Mouse (Mus musculus): ENCODE measurements around the gene Il1rapl1. TPM values are rescaled to one million over a fixed set of nuclear protein-coding genes. Genes with fewer than 3 reads are reported as not detected.
"Not testable (repeated sequence)": the region's sequence is repeated elsewhere in the genome, so short reads cannot be mapped to it uniquely, and the experiment has no call there.

The Il1rapl1 gene
- total RNA-seq, 2 experiments from 2014 or later: 38.2 to 39.2 TPM

DNA sequence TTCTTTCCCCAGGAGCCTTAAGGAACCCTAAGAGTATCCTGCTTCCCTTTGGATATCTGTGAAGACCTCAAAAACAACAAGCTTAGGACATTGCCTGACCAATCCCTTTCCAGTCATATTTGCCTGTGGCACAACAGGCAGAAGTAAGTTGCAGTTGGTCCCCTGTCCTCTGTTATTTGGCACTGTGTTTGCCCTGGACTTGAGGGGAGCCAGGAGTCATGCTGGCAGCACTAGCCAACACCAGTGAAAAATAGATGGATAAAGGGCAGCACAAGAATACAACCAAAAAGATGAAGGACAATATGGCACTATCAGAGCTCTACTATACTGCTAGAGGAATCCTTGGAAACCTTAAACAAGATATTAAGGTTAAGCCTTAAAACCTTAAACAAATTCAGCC is 322.4 kb downstream of the Il1rapl1 start:
- no peak for DNase-seq (ENCODE audit: low spot score in 2 of 2)
- intact Hi-C loops (cut with DNase I): no loop called here

GRCm38 (mm10) chrX:87710589-87710988 is 404.9 kb downstream of the Il1rapl1 start:
- intact Hi-C loops (cut with DNase I): no loop called here

DNA sequence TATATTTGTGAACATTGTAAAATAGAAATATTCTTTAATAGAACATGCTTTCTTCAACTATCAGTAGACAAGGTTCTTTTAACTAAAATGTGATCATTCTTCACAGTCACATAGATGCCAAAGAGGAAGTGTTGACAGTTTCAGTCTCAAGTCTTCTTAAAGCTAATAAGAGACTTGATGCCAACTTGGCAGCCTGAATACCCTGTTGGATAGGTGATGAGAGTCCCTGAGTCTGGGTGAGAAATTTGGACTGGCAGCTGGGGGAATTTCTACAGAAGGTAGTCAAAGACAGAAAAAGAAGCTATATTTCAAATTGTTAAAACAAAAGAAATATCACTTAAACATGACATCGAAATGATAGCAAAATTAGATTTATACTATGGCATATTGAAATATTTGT is 451.6 kb downstream of the Il1rapl1 start:
- intact Hi-C loops (cut with DNase I): no loop called here
- DNase-seq (ENCODE audit: low spot score in 2 of 2): no peak

More at GRCm38 (mm10) chrX:87710589-87710988, 404.9 kb downstream of the Il1rapl1 start:
- peak; percentile 30 to 88 for DNase-seq (ENCODE audit: low spot score in 2 of 2)

GRCm38 (mm10) chrX:87655644-87656043 is 459.8 kb downstream of the Il1rapl1 start:
- intact Hi-C loops (cut with DNase I): loop anchor here (5.0 kb wide), 1 partner anchor 457 kb away; no protein-coding TSS in a partner anchor
- peak in 1 of 2 experiments; percentile 3 for DNase-seq (ENCODE audit: low spot score in 2 of 2)

- intact Hi-C loops (cut with DNase I): loop anchor here (10.0 kb wide), 1 partner anchor 514 kb away; the partner anchor contains the start of gene Il1rapl1
- DNase-seq (ENCODE audit: low spot score in 2 of 2): peak in 1 of 2 experiments; percentile 19
Observed at GRCm38 (mm10) chrX:87600914-87601313, 514.5 kb downstream of the Il1rapl1 start.

DNA sequence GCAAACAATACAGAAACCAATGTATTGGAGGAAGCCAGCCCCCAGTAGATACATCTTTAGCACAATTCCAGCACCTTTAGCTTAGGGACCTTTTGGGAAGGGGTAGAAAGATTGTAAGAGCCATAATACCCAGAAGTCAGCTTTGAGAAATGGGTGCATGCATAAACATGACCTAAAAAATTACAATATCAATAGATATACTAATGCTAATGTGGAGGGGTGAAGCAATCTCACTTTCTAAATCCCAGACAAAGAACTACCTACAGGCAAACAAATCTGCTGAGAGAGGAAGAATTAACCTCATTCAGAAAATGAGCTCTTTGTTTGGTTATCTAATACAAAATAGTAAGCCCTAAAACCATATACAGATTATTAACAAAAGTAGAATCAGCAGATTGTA is 607.4 kb downstream of the Il1rapl1 start:
- intact Hi-C loops (cut with DNase I): no loop called here

DNA sequence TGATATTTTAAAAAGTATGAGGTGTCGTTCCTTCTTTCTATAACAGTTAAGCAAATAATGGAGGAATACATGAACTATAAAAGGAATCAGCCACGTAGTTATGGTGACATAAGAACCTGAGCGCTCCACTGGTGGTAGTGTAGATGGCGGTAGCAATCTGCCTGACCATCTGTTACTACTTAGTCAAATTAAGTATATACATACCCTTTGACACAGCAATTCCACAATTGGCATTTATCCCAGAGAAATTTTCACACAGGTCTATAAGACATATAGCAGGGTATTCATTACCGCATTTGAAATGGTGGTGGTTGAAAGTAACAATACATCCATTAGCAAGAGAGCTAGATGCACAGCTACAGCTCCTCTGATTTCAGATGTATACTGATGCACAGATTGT is 612.8 kb downstream of the Il1rapl1 start:
- intact Hi-C loops (cut with DNase I): no loop called here
- no peak for DNase-seq (ENCODE audit: low spot score in 2 of 2)

More for the DNA sequence above, 607.4 kb downstream of the Il1rapl1 start:
- DNase-seq (ENCODE audit: low spot score in 2 of 2): no peak

- intact Hi-C loops (cut with DNase I): no loop called here
Observed at GRCm38 (mm10) chrX:87483416-87483815, 632.0 kb downstream of the Il1rapl1 start.

DNA sequence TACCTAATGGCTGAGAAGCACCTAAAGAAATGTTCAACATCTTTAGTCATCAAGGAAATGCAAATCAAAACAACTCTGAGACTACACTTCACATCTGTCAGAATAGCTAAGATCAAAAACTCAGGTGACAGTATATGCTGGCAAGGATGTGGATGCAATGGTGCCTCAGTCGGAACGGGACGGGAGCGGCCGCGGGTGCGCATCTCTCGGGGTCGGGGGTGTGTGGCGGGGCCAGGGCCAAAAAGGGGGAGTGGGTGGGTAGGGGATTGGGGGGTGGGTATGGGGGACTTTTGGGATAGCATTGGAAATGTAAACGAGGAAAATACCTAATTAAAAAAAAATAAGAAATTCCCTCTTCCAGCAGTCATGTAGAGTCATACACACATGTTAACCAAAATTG is 877.3 kb downstream of the Il1rapl1 start:
- intact Hi-C loops (cut with DNase I): not testable (repeated sequence)
- peak; percentile 61 to 75 for DNase-seq (ENCODE audit: low spot score in 2 of 2)

More at GRCm38 (mm10) chrX:87483416-87483815, 632.0 kb downstream of the Il1rapl1 start:
- no peak for DNase-seq (ENCODE audit: low spot score in 2 of 2)

- intact Hi-C loops (cut with DNase I): no loop called here
Observed at GRCm38 (mm10) chrX:87225280-87225679, 890.2 kb downstream of the Il1rapl1 start.

DNA sequence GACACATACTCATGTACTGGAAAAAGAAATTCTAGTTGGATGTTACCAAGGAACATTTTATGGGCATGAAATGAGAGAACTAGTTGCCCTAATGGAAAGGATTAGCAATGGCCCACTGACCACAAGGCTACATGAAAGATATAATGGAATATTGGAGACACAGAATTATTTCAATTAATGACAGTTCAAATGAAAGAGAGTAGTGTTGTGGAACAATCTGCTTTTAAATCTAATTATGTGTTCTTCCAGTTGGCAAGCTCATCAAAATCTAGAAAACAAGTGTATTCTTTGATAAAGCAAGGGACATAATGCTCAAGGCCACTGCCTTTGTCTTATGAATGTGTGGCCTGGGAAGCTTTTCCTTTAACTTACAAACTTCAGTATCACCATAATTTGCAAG is 1113.1 kb downstream of the Il1rapl1 start:
- intact Hi-C loops (cut with DNase I): no loop called here
- DNase-seq (ENCODE audit: low spot score in 2 of 2): no peak

More at GRCm38 (mm10) chrX:87225280-87225679, 890.2 kb downstream of the Il1rapl1 start:
- no peak for DNase-seq (ENCODE audit: low spot score in 2 of 2)

- intact Hi-C loops (cut with DNase I): no loop called here
- DNase-seq (ENCODE audit: low spot score in 2 of 2): peak in 1 of 2 experiments; percentile 2
Observed at GRCm38 (mm10) chrX:86955126-86955525, 1160.3 kb downstream of the Il1rapl1 start.

DNA sequence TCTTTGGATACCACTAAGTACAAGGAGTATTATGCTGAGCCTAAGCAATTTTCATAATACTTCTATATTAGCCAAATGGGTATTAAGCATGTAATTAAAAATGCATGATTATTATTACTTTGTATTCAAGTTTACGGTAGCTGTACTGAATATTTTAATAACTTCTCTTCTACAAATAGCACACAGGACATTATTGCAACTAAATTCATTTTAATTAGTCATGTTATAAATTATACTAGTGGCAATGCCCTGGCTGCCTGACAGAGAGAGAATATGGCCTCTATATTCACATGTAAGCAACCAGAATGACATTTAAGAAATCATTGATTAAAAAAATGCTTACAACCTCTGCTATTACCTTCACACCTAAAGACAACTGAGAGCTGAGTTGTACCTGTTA is 1160.8 kb downstream of the Il1rapl1 start:
- intact Hi-C loops (cut with DNase I): no loop called here

GRCm38 (mm10) chrX:86950940-86951339 is 1164.5 kb downstream of the Il1rapl1 start:
- no peak for DNase-seq (ENCODE audit: low spot score in 2 of 2)
- intact Hi-C loops (cut with DNase I): no loop called here

More for the DNA sequence above, 1160.8 kb downstream of the Il1rapl1 start:
- DNase-seq (ENCODE audit: low spot score in 2 of 2): no peak

- no peak for DNase-seq (ENCODE audit: low spot score in 2 of 2)
- intact Hi-C loops (cut with DNase I): no loop called here
Observed at GRCm38 (mm10) chrX:86949112-86949511, 1166.3 kb downstream of the Il1rapl1 start.

DNA sequence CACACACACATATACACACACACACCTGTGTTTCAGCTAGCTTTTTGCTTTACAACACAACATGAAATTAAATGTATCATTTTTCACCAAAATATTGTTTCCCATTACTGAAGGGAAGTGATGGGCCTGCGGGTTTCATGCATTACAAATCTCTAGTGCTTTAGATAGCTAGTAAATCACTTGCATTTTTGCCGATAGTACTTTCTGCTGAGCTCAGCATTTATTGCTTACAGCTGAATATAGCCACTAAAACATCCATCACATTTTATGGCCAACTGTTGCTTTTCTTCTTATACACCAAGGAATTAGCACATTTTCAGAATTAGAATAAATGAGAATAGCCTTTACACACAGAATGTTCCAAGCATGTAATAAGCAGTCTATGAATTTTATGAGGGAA is 1260.6 kb downstream of the Il1rapl1 start:
- intact Hi-C loops (cut with DNase I): no loop called here
- no peak for DNase-seq (ENCODE audit: low spot score in 2 of 2)

GRCm38 (mm10) chrX:86808218-86808617 is 1307.2 kb downstream of the Il1rapl1 start:
- no peak for DNase-seq (ENCODE audit: low spot score in 2 of 2)
- intact Hi-C loops (cut with DNase I): no loop called here

GRCm38 (mm10) chrX:86802725-86803124 is 1312.7 kb downstream of the Il1rapl1 start:
- DNase-seq (ENCODE audit: low spot score in 2 of 2): no peak
- intact Hi-C loops (cut with DNase I): no loop called here

DNA sequence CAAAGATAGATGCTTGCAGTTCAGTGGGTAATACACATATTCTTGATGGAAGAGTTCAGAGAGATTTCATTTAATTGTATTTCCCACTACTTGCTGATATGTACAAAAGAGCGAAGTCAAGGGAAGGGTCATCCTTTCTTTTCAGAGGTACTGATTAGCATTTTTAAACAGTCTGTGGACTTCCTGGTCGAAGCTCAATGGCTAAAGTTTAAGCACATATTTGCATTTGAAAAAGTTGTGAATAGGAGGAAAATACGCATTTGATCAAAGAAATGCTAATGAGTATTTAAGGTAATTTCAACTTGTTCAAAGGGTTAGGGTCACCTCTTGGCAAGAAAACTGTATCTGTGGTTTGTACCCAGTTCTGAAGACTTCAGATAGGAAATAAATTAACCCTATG is 1386.6 kb downstream of the Il1rapl1 start:
- DNase-seq (ENCODE audit: low spot score in 2 of 2): no peak
- intact Hi-C loops (cut with DNase I): no loop called here

Measured in left cerebral cortex, postnatal 25 days (tissue).